Mouse (Mus musculus) hindbrain, embryonic 10.5 days (tissue): ENCODE measurements at regions not wholly inside any gene's neighbourhood (a gene's known extent, or its start where the extent isn't known, plus 50 kb on each side); places are given as distances from the start of the nearest gene placed in this dataset.

ENCODE experiments used
- DNase-seq: peaks from one replicate; pipeline ENCODE4 v3.0.0-alpha.2; 2017; ENCODE audit warnings: low spot score
- H3K27ac ChIP-seq: fragments of 300-500 bp; sonication (generic); 2 replicates; pipeline ENCODE4 v1.5.1; 2016; ENCODE audit warnings: mild to moderate bottlenecking, moderate library complexity
- H3K27me3 ChIP-seq: fragments of 300-500 bp; sonication (generic); 2 replicates; pipeline ENCODE4 v1.6.1; 2016; ENCODE audit warnings: mild to moderate bottlenecking; ENCODE audit not compliant: poor library complexity, insufficient read depth, severe bottlenecking
- H3K36me3 ChIP-seq: fragments of 300-500 bp; sonication (generic); 2 replicates; pipeline ENCODE4 v1.6.1; 2016; ENCODE audit warnings: mild to moderate bottlenecking, moderate library complexity
- H3K4me1 ChIP-seq: fragments of 300-500 bp; sonication (generic); replicated peaks from 2 replicates; pipeline ENCODE4 v1.6.1; 2016; ENCODE audit warnings: mild to moderate bottlenecking
- H3K4me3 ChIP-seq: fragments of 300-500 bp; sonication (generic); 2 replicates; pipeline ENCODE4 v1.5.1; 2016; ENCODE audit warnings: mild to moderate bottlenecking, moderate library complexity
- H3K9me3 ChIP-seq: fragments of 300-500 bp; sonication (generic); 2 replicates; pipeline ENCODE4 v1.6.1; 2016; ENCODE audit warnings: mild to moderate bottlenecking, moderate library complexity
- WGBS: fragments of 180-500 bp; shearing (Covaris S2); methylation state at CpG from one replicate; pipeline ENCODE4 v1.1.7; 2016; 5-methylcytosine and 5-hydroxymethylcytosine counted together

GRCm38 (mm10) chr19:6600873-6601530 is 58.2 kb upstream of the Slc22a12 start:
- no peaks in the 10 kb centered on the region for H3K9me3 ChIP-seq
- no peak for DNase-seq
- H3K4me3 ChIP-seq, result no peak overlapping the region
- 37% methylated on average over 12 of the region's 12 CpGs for WGBS
- H3K4me1 ChIP-seq, result peaks cover 24% of the 10 kb centered on the region
- 0 out of 2 replicates have a peak overlapping the region, but pooled peaks have one; percentile 23 for H3K27ac ChIP-seq
- H3K36me3 ChIP-seq, result no peaks in the 10 kb centered on the region
- H3K27me3 ChIP-seq, result no peaks in the 10 kb centered on the region

DNA sequence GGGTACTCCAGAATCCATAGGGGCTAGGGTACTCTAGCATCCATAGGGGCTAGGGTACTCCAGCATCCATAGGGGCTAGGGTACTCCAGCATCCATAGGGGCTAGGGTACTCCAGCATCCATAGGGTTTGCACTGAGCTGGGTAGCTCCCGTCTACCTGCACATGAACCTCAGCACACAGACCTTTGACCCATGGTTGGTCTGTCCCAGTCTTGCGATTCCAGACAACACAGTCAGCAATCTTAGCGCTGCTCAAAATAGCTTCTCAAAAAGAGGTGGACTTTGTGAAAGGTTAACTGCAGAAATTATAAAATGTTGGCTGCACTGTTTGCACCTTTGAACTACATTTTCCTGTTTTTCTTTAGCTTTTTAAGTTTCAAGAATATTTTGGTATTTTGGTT is 56.4 kb upstream of the Slc22a12 start:
- no peak overlapping the region for H3K4me3 ChIP-seq
- H3K36me3 ChIP-seq, result no peaks in the 10 kb centered on the region
- H3K4me1 ChIP-seq, result peaks cover 33% of the 10 kb centered on the region
- H3K27ac ChIP-seq, result no peak overlapping the region
- H3K9me3 ChIP-seq, result no peaks in the 10 kb centered on the region
- 96% methylated on average over 3 of the region's 3 CpGs for WGBS
- no peak for DNase-seq
- H3K27me3 ChIP-seq, result no peaks in the 10 kb centered on the region

GRCm38 (mm10) chr19:6598186-6598585 is 55.4 kb upstream of the Slc22a12 start:
- DNase-seq, result no peak
- Histone ChIP-seq H3K4me3 (no peak overlapping the region), H3K27ac (no peak overlapping the region), H3K36me3 (no peaks in the 10 kb centered on the region), H3K9me3 (no peaks in the 10 kb centered on the region), H3K27me3 (no peaks in the 10 kb centered on the region), H3K4me1 (peaks cover 33% of the 10 kb centered on the region)
- WGBS, result 81% methylated on average over 3 of the region's 3 CpGs

GRCm38 (mm10) chr19:6595801-6596200 is 53.0 kb upstream of the Slc22a12 start:
- Histone ChIP-seq H3K9me3 (no peaks in the 10 kb centered on the region), H3K27ac (0 out of 2 replicates have a peak overlapping the region, but pooled peaks have one; percentile 23), H3K4me1 (peaks cover 19% of the 10 kb centered on the region), H3K4me3 (no peak overlapping the region), H3K27me3 (no peaks in the 10 kb centered on the region), H3K36me3 (no peaks in the 10 kb centered on the region)
- WGBS, result 47% methylated on average over 9 of the region's 9 CpGs
- no peak for DNase-seq
